Mouse (Mus musculus) cortical plate, adult 2 months (tissue): ENCODE data around the gene Paox. TPM values are rescaled to one million over a fixed set of nuclear protein-coding genes. Genes with fewer than 3 reads are reported as not detected.
"Not testable (repeated sequence)": the region's sequence is repeated elsewhere in the genome, so short reads cannot be mapped to it uniquely, and the experiment has no call there.

ENCODE experiments used
- H3K27ac ChIP-seq: fragments of 200-500 bp; 2 replicates; pipeline ENCODE4 v1.5.1; 2012; ENCODE audit warnings: low read length, control low read depth, inconsistent platforms; ENCODE audit not compliant: insufficient read depth
- H3K4me1 ChIP-seq: fragments of 200-500 bp; 2 replicates; pipeline ENCODE4 v1.6.1; 2011; ENCODE audit warnings: low read length; ENCODE audit not compliant: control insufficient read depth, insufficient read depth
- H3K4me3 ChIP-seq: fragments of 200-500 bp; 2 replicates; pipeline ENCODE4 v1.5.1; 2011; ENCODE audit warnings: mild to moderate bottlenecking, low read length, control low read depth; ENCODE audit not compliant: insufficient read depth
- CTCF ChIP-seq: fragments of 200-500 bp; IDR thresholded peaks from 2 replicates; pipeline ENCODE4 v1.5.1; 2011; ENCODE audit warnings: mild to moderate bottlenecking, control low read depth, low read length; ENCODE audit not compliant: insufficient read depth; ENCODE audit errors: extremely low read depth
- POLR2A ChIP-seq: fragments of 200-500 bp; IDR thresholded peaks from 2 replicates; pipeline ENCODE4 v1.6.1; 2011; ENCODE audit warnings: mild to moderate bottlenecking, low read length, control low read depth; ENCODE audit not compliant: insufficient read depth; ENCODE audit errors: extremely low read depth
- polyA plus RNA-seq: library from polyadenylated mRNA; depleted of rRNA; stranded (reverse); fragments of >200 nt; gene quantifications from 2 replicates; pipeline ENCODE4 v1.2.3, GENCODE M21; 2012

Gene Paox
- polyA plus RNA-seq, 1 experiment, result 4.8 TPM

DNA sequence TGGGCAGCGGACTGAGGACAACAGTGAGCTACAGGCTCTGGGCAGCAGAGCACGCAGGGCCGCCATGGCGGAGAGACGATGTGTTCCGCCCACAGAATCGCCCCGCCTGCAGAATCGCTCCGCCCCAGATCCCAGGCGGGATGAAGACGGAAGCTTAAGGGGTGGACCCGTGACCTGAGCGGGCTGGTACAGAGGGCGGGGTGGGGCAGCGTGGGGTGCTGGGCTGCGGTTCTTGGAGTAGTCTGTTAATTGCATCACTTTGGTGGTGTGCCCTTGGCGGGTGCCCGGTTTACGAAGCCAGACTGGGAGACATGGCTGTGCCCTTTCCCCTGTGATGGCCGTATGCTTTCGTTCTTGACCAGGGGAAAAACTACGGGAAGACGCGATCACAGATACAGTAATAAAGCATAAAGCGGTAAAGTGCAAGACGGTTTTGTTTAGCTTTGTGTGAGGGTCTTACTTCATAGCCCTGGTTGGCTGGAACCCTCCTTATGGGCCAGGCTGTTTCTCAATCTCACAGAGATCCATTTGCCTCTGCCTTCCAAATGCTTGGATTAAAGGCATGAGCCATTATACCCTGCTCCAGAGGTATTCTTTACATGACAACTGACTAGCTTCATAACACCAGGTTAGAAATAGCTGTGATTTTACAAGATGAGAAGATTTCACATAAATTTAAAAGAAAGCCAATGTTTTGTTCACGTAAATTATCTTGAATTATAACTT lies 893 bp downstream of the Paox start, which contains the start of gene Echs1:
Echs1 (minus strand) TSS at position 148 of the 726 bp plus-strand sequence.
- Histone ChIP-seq H3K27ac (peak within 1 kb of the TSS; percentile 78), H3K4me3 (peak within 1 kb of the TSS; percentile 76), H3K4me1 (no peaks in the 10 kb centered on the region)
- TF ChIP-seq POLR2A, result peak; percentile 77; the same call in 1 of the 2 replicates
- no peak for TF ChIP-seq CTCF

DNA sequence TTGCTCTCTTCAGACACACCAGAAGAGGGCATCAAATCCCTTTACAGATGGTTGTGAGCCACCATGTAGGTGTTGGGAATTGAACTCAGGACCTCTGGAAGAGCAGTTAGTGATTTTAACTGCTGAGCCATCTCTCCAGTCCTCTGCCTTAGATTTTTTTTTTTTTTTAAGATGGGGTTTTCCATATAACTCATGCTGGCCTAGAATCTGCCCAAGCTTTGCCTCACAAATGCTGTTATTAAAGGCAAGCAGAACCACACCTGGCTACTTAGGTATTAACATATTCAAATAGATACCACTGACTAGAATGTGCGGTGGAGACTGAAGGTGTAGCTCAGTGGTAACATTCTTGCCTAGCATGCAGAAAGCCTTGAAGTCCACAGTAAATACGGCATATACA lies 4.9 kb downstream of the Paox start:
- Histone ChIP-seq H3K27ac (no peak overlapping the region), H3K4me3 (no peak overlapping the region), H3K4me1 (peaks cover 1% of the 10 kb centered on the region; the same call in 1 of the 2 replicates)
- TF ChIP-seq CTCF (no peak), POLR2A (no peak)

DNA sequence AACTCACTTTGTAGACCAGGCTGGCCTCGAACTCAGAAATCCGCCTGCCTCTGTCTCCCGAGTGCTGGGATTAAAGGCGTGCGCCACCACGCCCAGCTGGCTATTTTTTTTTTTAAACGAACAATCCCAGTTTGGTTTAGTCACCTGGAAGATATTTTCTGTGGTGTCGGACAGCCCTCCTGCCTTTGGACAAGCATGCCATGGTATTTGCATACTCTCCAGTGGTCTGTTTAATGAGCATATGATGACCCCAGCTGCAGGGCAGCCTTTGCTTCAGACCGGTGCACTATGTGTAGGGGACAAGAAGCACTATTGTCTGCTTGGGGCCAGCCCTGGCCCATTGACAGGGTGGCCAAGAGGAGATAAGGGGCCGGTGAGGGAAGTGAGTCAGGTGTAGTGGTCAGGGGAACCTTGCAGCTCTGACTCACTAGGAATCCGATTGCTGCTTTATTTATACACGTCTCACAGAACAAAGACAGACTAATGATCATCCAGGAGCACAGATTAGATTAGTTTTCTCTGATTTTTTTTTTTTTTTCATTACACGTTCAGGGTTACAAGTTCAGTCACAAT lies 5.8 kb downstream of the Paox start:
- no peak for TF ChIP-seq CTCF
- TF ChIP-seq POLR2A, result no peak
- no peak overlapping the region for H3K27ac ChIP-seq
- H3K4me1 ChIP-seq, result peaks cover 1% of the 10 kb centered on the region; the same call in 1 of the 2 replicates
- no peak overlapping the region for H3K4me3 ChIP-seq

DNA sequence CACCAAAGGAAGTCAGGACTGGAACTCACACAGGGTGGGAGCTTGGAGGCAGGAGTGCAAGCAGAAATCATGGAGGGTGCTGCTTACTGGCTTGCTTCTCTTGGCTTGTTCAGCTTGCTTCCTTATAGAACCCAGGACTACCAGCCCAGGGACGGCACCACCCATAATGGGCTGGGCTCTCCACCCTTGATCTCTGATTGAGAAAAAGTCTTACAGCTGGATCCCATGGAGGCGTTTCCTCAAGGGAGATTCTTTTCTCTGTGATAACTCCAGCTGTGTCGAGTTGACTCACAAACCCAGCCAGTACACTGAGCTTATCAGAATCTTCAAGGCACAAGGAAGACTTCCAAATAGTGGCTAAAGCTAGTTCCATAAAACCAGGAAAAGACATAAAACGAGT lies 7.2 kb downstream of the Paox start:
- H3K4me1 ChIP-seq, result peaks cover 1% of the 10 kb centered on the region; the same call in 1 of the 2 replicates
- TF ChIP-seq POLR2A (no peak), CTCF (no peak)
- H3K27ac ChIP-seq, result no peak overlapping the region
- no peak overlapping the region for H3K4me3 ChIP-seq

DNA sequence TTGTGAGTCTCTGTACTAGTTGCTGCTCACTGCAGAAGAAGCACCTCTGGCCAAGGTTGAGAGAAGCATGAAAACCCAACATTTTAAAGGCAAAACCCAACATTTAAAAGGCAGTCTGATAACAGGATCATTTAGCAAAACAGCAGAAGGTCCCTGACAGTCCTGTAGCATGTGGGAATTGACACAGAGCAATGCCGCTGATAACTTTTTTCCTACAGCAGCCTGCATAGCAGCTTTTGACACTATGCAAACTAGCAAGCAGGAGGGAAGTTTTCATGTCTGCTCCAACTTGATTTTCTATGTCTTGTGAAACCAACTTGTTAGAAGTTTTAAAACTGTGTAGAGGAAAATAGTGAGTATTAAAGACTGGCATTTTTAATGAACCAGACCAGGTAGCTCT lies 8.8 kb downstream of the Paox start:
- TF ChIP-seq CTCF (no peak), POLR2A (no peak)
- Histone ChIP-seq H3K4me3 (no peak overlapping the region), H3K27ac (no peak overlapping the region), H3K4me1 (peaks cover 1% of the 10 kb centered on the region; the same call in 1 of the 2 replicates)

DNA sequence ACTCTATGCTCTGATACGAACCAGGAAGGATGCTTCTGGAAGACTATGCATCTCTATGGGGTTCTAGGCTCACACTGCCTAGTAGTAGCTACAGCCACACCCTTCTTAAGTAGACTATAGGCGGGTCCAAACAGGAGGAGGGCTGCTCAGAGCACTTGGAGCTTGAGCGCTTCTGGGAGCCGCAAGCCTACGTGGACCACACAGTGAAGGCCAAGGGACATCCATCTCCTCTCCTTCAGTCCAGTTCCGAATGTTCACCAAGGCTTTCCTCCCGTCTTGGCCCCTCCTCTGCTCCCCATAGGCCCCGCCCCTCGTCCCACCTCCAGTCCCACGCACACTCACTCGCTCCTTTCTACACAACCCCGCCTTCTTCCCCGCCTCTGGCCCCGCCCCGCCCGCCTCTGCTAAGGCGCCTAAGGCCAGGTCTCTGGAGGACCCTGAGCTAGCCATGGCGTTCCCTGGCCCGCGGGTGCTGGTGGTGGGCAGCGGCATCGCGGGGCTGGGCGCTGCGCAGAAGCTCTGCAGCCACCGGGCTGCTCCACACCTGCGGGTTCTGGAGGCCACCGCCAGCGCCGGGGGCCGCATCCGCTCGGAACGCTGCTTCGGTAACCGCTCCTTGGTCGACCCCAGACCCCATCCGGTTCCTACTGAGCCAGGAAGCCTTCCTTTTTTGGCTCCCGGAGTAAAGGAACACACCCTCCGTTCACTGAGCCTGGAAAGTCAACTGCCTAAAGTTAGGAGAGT lies 9.9 kb downstream of the Paox start:
- H3K4me3 ChIP-seq, result peak overlapping the region; percentile 65
- no peak overlapping the region for H3K27ac ChIP-seq
- peaks cover 1% of the 10 kb centered on the region; the same call in 1 of the 2 replicates for H3K4me1 ChIP-seq
- no peak for TF ChIP-seq CTCF
- peak; percentile 93 for TF ChIP-seq POLR2A

DNA sequence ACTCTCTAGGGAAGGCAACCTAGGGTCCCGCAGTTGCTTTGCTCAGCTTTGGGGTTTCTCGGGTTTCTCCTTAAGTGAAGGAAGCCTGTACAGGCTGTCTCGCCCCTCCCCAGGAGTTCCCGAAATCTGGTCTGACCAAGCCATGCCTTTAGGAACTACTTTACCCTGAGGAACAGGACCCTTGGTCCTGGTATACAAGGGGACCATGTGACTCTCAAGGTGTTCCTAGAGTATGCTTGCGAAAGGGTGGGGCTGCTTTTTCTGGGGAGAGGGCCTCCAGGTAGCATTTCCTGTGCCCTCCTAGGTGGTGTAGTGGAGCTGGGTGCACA lies 10.4 kb downstream of the Paox start:
- no peak overlapping the region for H3K27ac ChIP-seq
- TF ChIP-seq CTCF (no peak), POLR2A (no peak)
- H3K4me3 ChIP-seq, result peak overlapping the region; percentile 65
- H3K4me1 ChIP-seq, result peaks cover 1% of the 10 kb centered on the region; the same call in 1 of the 2 replicates

DNA sequence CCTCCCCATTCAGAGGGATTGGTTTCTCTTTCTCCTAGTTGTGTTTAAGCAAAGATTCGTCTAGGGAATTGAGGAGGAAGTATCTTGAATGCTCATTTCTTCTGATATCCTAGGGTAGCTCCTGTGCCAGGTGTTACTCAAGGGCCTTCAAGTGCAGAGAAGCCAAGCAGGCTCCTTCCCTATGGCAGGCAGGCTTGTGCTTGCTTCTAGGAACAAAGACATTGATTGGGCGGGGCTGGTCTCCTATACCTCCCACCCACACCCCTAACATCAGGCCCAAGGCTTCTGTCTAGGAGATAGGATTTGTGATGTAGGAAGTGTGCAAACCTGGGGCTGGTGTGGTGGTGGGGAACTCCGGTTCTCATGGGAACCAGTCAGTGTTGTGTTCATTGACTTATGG lies 11.3 kb downstream of the Paox start:
- Histone ChIP-seq H3K4me3 (no peak overlapping the region), H3K4me1 (peaks cover 1% of the 10 kb centered on the region; the same call in 1 of the 2 replicates), H3K27ac (no peak overlapping the region)
- TF ChIP-seq CTCF (no peak), POLR2A (no peak)

DNA sequence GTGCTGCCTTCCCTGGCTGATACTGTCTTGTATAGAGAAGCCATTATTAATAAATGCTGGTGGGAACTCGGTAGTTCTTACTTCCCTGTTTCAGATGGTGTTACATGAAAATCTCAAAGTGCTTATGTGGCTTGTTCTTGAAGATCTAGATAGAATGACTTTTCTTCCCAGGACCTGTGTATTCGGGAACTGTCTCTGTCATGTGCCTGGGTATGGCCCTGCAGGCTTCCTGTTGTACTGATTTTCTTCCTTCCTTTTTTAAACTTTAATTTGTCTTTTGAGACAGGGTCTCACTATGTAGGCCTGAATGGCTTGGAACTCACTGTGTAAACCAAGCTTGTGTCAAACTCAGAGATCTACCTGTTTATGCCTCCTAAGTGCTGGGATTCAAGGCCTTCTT lies 12.3 kb downstream of the Paox start:
- no peak overlapping the region for H3K4me3 ChIP-seq
- TF ChIP-seq POLR2A (no peak), CTCF (no peak)
- H3K4me1 ChIP-seq, result peaks cover 1% of the 10 kb centered on the region; the same call in 1 of the 2 replicates
- no peak overlapping the region for H3K27ac ChIP-seq

DNA sequence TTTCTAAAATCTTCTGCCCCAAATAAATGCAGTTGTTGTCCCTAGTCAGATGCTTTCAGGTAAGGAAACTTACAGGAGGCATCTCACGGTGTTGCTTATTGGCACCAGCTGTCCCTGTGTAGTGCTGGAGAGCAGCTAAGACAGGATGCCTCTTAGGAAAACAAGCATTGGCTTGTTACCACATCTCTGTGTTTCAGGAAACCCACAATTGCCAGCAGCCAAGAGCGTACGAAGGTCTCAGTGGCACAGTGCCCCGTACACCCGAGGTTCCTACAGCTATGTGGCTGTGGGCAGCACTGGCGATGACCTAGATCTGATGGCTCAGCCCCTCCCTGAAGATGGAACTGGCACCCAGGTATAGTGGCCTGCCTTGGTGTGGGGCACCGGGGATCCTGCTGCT lies 16.6 kb downstream of the Paox start:
- not testable (repeated sequence) for H3K4me3 ChIP-seq, H3K27ac ChIP-seq, H3K4me1 ChIP-seq

DNA sequence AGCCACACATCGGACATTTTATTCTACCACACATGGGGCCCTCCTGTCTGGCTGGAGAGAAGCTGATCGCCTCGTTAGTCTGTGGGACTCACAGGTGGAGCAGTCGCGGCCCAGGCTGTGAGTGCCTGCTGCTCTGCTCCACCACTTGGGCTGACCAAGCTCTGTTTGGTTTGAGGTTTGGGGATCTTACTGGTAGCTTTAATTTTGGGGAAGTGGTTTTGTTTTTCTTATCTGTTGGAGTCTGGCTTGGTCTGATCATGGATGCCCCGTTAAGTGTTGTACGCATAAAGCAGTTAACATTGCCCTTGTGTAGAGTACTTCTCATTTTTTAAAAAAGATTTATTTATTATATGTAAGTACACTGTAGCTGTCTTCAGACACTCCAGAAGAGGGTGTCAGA lies 18.4 kb downstream of the Paox start:
- H3K4me3 ChIP-seq, H3K4me1 ChIP-seq, H3K27ac ChIP-seq: not testable (repeated sequence)
